Mouse (Mus musculus) hindbrain, embryonic 15.5 days (tissue): ENCODE data around the gene Natd1. TPM values are rescaled to one million over a fixed set of nuclear protein-coding genes. Genes with fewer than 3 reads are reported as not detected.

Experiments used
- ATAC-seq: fragments of 200-750 bp; cut with Nextera tagmentation; 2 replicates; pipeline ENCODE4 v1.8.0; 2017; ENCODE audit warnings: low read depth, moderate number of reproducible peaks, moderate TSS enrichment; ENCODE audit not compliant: low FRiP score
- H3K27ac ChIP-seq: fragments of 300-500 bp; sonication (generic); replicated peaks from 2 replicates; pipeline ENCODE4 v1.5.1; 2015; ENCODE audit warnings: mild to moderate bottlenecking, inconsistent platforms
- H3K27me3 ChIP-seq: fragments of 300-500 bp; sonication (generic); 2 replicates; pipeline ENCODE4 v1.6.1; 2015; ENCODE audit warnings: control low read depth, inconsistent platforms
- H3K36me3 ChIP-seq: fragments of 300-500 bp; sonication (generic); 2 replicates; pipeline ENCODE4 v1.6.1; 2015; ENCODE audit warnings: control low read depth, inconsistent platforms
- H3K4me1 ChIP-seq: fragments of 300-500 bp; sonication (generic); replicated peaks from 2 replicates; pipeline ENCODE4 v1.6.1; 2015; ENCODE audit warnings: control low read depth, inconsistent platforms
- H3K4me2 ChIP-seq: fragments of 300-500 bp; sonication (generic); 2 replicates; pipeline ENCODE4 v1.6.1; 2015; ENCODE audit warnings: moderate library complexity, mild to moderate bottlenecking, inconsistent platforms
- H3K4me3 ChIP-seq: fragments of 300-500 bp; sonication (generic); 2 replicates; pipeline ENCODE4 v1.5.1; 2015; ENCODE audit warnings: mild to moderate bottlenecking, inconsistent platforms
- H3K9ac ChIP-seq: fragments of 300-500 bp; sonication (generic); 2 replicates; pipeline ENCODE4 v1.6.1; 2015; ENCODE audit warnings: inconsistent platforms
- H3K9me3 ChIP-seq: fragments of 300-500 bp; sonication (generic); 2 replicates; pipeline ENCODE4 v1.6.1; 2016; ENCODE audit warnings: control low read depth, inconsistent platforms
- WGBS: fragments of 180-500 bp; shearing (Covaris S2); methylation state at CpG from one replicate; pipeline ENCODE4 v1.1.7; 2015; 5-methylcytosine and 5-hydroxymethylcytosine counted together
- polyA plus RNA-seq: library from polyadenylated mRNA; unstranded; fragments of >200 nt; fragmentation: Nextera tagmentation; extraction: Ambion mirVana; gene quantifications from 2 replicates; pipeline ENCODE4 v1.2.1, GENCODE M21; 2015

The Natd1 gene
- polyA plus RNA-seq, 1 experiment from 2014 or later, result 32.9 TPM

DNA sequence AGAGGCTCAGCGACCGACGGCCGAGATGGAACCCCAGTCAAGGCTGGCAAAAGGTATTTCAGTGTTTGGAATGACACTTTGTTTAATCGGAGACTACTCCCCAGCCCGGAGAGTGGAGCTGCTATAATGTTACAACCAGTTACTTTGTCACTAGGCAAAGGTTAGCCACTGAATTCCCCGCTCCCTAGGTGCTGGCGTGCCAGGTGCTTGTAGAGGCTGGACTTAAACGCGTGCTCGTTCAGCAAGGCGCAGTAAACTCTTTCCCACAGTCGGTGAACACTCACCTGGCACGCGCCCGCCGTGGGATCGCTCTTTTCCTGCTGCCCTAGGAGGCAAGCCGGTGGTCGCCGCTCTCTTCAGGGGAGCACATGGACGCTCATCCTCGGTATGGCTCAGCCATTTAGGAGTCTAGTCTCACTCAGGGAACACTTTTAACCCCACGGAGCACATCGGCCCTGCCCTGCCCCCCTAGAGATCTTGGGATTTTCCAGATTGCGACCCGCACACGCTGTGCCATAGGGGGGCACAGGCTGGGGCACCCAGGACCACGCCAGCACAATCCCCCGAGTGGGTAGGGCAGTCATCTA is 16.8 kb upstream of the Natd1 start:
- peak overlapping the region; percentile 54; the same call in 1 of the 2 replicates for H3K27ac ChIP-seq
- H3K4me3 ChIP-seq, result peak overlapping the region; percentile 84
- peak overlapping the region; percentile 73 for H3K9ac ChIP-seq
- no peaks in the 10 kb centered on the region for H3K9me3 ChIP-seq
- H3K36me3 ChIP-seq, result no peaks in the 10 kb centered on the region
- H3K27me3 ChIP-seq, result no peaks in the 10 kb centered on the region
- ATAC-seq, result no peak; the same call in 1 of the 2 replicates
- H3K4me2 ChIP-seq, result peak overlapping the region; percentile 80
- 3% methylated on average over 30 of the region's 30 CpGs for WGBS
- peaks cover 39% of the 10 kb centered on the region for H3K4me1 ChIP-seq

DNA sequence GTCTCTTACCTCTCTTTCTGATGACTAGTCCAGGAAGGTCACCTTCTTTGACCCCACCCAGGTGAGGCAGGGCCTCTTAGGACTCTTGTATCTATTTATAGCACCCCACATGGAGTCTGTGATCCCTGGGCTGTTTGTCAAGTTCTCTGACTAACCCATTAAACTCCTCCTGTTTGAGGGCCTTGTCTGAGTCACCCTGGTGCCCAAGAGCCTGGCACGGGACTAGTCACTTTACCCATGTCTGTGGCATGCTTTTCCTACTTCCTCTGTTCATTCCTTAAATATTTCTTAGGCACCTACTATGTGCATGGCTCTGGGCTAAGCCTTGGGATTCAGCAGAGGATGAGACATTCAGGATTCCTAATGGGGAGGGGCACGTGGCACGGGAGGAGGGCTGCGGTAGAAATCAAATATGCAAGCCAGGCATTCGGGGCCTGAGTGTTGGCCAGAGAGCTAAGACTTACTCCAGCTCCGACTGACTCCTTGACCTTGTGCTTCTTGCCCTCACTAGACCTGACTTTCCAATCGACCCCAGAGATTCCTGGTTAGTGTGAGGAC is 16.3 kb upstream of the Natd1 start:
- no peak for ATAC-seq
- peak overlapping the region; percentile 73; the same call in 1 of the 2 replicates for H3K9ac ChIP-seq
- no peaks in the 10 kb centered on the region for H3K36me3 ChIP-seq
- H3K4me3 ChIP-seq, result peak overlapping the region; percentile 84
- no peaks in the 10 kb centered on the region for H3K27me3 ChIP-seq
- no peak overlapping the region for H3K27ac ChIP-seq
- peaks cover 39% of the 10 kb centered on the region for H3K4me1 ChIP-seq
- H3K4me2 ChIP-seq, result peak overlapping the region; percentile 80
- WGBS, result 22% methylated on average over 7 of the region's 7 CpGs
- no peaks in the 10 kb centered on the region for H3K9me3 ChIP-seq

- peak; percentile 82 for ATAC-seq
- Histone ChIP-seq H3K9me3 (no peaks in the 10 kb centered on the region), H3K9ac (no peak overlapping the region), H3K4me1 (peaks cover 18% of the 10 kb centered on the region), H3K4me3 (peak overlapping the region; percentile 28), H3K27ac (peak overlapping the region; percentile 40; the same call in 1 of the 2 replicates), H3K4me2 (peak overlapping the region; percentile 55), H3K27me3 (no peaks in the 10 kb centered on the region), H3K36me3 (no peaks in the 10 kb centered on the region)
- WGBS, result under 1% methylated on average over 9 of the region's 9 CpGs
Measured at GRCm38 (mm10) chr11:60927264-60927663, 12.7 kb upstream of the Natd1 start.

DNA sequence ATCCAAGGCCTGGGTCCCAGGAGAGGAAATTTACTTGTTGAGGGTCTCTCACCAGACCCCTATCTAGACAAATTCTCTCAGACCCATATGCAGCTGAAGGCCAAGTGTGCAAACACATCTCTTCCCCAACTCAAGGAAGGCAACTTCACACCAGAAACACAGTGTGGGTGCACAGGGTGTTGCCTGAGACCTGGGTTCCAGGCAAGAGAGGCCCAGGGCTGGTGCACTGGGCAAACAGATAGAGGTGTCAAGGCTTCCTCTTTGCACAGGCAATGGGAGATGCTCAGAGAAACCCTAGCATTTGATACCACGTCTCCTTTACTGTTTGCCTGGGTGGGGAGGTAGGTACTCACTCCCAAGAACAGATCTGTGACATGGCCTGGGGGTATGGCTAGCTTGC is 10.4 kb upstream of the Natd1 start:
- H3K4me2 ChIP-seq, result no peak overlapping the region
- peaks cover 8% of the 10 kb centered on the region for H3K4me1 ChIP-seq
- no peaks in the 10 kb centered on the region for H3K36me3 ChIP-seq
- H3K27me3 ChIP-seq, result no peaks in the 10 kb centered on the region
- no peak overlapping the region for H3K4me3 ChIP-seq
- ATAC-seq, result no peak
- no peak overlapping the region for H3K9ac ChIP-seq
- no peak overlapping the region for H3K27ac ChIP-seq
- 97% methylated on average over 1 of the region's 1 CpGs for WGBS
- no peaks in the 10 kb centered on the region for H3K9me3 ChIP-seq

GRCm38 (mm10) chr11:60924498-60924897 is 9.9 kb upstream of the Natd1 start:
- H3K4me2 ChIP-seq, result no peak overlapping the region
- H3K36me3 ChIP-seq, result no peaks in the 10 kb centered on the region
- H3K4me3 ChIP-seq, result no peak overlapping the region
- 57% methylated on average over 6 of the region's 6 CpGs for WGBS
- no peaks in the 10 kb centered on the region for H3K9me3 ChIP-seq
- no peaks in the 10 kb centered on the region for H3K27me3 ChIP-seq
- ATAC-seq, result no peak
- no peak overlapping the region for H3K27ac ChIP-seq
- peaks cover 8% of the 10 kb centered on the region for H3K4me1 ChIP-seq
- H3K9ac ChIP-seq, result no peak overlapping the region

- H3K27ac ChIP-seq, result no peak overlapping the region
- H3K4me2 ChIP-seq, result no peak overlapping the region
- H3K27me3 ChIP-seq, result no peaks in the 10 kb centered on the region
- no peak for ATAC-seq
- WGBS, result 62% methylated on average over 5 of the region's 5 CpGs
- H3K36me3 ChIP-seq, result no peaks in the 10 kb centered on the region
- no peak overlapping the region for H3K9ac ChIP-seq
- H3K9me3 ChIP-seq, result no peaks in the 10 kb centered on the region
- H3K4me3 ChIP-seq, result no peak overlapping the region
- peaks cover 8% of the 10 kb centered on the region for H3K4me1 ChIP-seq
Measured at GRCm38 (mm10) chr11:60922964-60923363, 8.4 kb upstream of the Natd1 start.

GRCm38 (mm10) chr11:60922195-60922594 is 7.6 kb upstream of the Natd1 start:
- Histone ChIP-seq H3K9ac (no peak overlapping the region), H3K27me3 (no peaks in the 10 kb centered on the region), H3K4me2 (no peak overlapping the region), H3K9me3 (no peaks in the 10 kb centered on the region), H3K27ac (no peak overlapping the region), H3K36me3 (no peaks in the 10 kb centered on the region), H3K4me1 (peaks cover 2% of the 10 kb centered on the region; the same call in 1 of the 2 replicates), H3K4me3 (no peak overlapping the region)
- 86% methylated on average over 1 of the region's 1 CpGs for WGBS
- no peak for ATAC-seq

- Histone ChIP-seq H3K27me3 (no peaks in the 10 kb centered on the region), H3K4me2 (no peak overlapping the region)
Measured at GRCm38 (mm10) chr11:60920021-60920420, 5.5 kb upstream of the Natd1 start.

DNA sequence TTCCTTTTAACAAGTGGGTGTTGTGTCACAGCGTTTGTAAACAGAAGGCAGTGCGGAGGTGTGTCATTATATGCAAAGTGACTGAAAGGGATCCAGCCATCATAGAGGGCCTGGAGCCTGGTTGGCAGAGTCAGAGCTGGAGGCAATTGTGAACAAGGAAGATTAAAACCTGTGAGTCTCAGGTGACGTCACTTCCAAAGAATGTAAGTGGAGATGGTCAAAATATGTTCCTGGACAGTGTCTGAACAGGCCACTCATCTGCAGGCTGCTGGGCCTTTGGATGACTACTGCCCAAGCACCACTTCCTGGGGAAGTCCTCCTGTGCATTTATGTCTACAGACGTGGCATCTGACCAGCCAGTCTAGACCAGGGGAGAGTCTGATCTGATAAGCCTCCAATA is 651 bp upstream of the Natd1 start:
- Histone ChIP-seq H3K4me1 (peaks cover 36% of the 10 kb centered on the region), H3K27me3 (no peaks in the 10 kb centered on the region), H3K4me3 (no peak overlapping the region), H3K36me3 (no peaks in the 10 kb centered on the region), H3K9me3 (no peaks in the 10 kb centered on the region), H3K9ac (no peak overlapping the region), H3K27ac (no peak overlapping the region), H3K4me2 (no peak overlapping the region)
- 81% methylated on average over 4 of the region's 4 CpGs for WGBS
- ATAC-seq, result no peak

More at GRCm38 (mm10) chr11:60920021-60920420, 5.5 kb upstream of the Natd1 start:
- no peak for ATAC-seq
- WGBS, result 85% methylated on average over 2 of the region's 2 CpGs
- Histone ChIP-seq H3K4me1 (peaks cover 4% of the 10 kb centered on the region; the same call in 1 of the 2 replicates), H3K4me3 (no peak overlapping the region), H3K9me3 (no peaks in the 10 kb centered on the region), H3K9ac (no peak overlapping the region), H3K27ac (no peak overlapping the region), H3K36me3 (no peaks in the 10 kb centered on the region)

DNA sequence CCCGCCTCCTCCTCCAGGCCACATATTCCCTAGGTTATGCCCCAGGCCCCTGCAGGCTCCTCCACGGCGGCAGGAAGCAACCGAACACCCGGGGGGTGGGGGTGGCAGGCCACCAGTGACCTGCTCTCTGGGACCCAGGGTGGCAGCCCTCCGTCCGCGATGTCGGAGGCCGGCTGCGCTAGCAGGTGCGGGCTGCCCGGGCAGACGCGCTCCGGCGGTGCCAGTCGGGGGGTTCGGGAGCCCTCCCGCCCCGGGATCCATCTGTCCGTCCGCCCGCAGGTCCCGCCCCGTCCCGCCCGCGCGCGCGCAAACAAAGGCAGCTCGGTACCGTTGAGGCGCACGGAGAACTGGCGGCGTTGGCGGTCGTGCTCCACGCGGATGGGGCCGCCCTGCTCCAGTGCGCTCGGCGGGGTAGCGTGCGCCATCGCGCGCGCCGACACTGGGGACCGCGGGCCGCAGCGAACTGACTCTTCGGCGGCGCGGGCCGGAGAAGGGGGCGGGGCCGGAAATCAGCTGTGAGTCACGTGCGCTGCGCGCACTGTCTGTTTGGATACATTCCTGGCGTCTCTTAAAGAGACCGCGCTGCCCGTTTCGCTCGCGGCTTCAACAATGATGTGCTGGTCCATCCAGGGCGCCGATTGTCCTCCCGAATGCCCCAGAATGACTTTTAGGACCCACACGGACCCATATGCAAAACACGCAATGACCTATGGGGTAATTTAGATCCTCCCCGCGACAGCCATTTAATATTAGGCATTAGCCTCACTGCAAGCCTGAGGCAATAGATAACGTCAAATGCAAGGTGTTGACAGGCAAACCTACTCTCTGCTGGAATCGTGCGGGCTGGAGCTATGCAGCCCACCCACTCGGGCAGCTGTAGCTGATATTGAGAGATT is 1.0 kb downstream of the Natd1 start:
- under 1% methylated on average over 86 of the region's 86 CpGs for WGBS
- H3K4me3 ChIP-seq, result peak overlapping the region; percentile 91

GRCm38 (mm10) chr11:60912525-60912973 is 2.0 kb downstream of the Natd1 start:
- Histone ChIP-seq H3K4me1 (peaks cover 36% of the 10 kb centered on the region), H3K27me3 (no peaks in the 10 kb centered on the region), H3K4me3 (peak overlapping the region; percentile 91), H3K36me3 (no peaks in the 10 kb centered on the region), H3K9ac (peak overlapping the region; percentile 92), H3K4me2 (peak overlapping the region; percentile 92), H3K9me3 (no peaks in the 10 kb centered on the region), H3K27ac (no peak overlapping the region)
- 32% methylated on average over 7 of the region's 7 CpGs for WGBS
- no peak for ATAC-seq

More for the DNA sequence above, 1.0 kb downstream of the Natd1 start:
- H3K9me3 ChIP-seq, result no peaks in the 10 kb centered on the region
- H3K27ac ChIP-seq, result peak overlapping the region; percentile 91
- H3K9ac ChIP-seq, result peak overlapping the region; percentile 92
- H3K4me2 ChIP-seq, result peak overlapping the region; percentile 92
- peak; percentile 97 for ATAC-seq
- H3K27me3 ChIP-seq, result no peaks in the 10 kb centered on the region
- no peaks in the 10 kb centered on the region for H3K36me3 ChIP-seq
- peaks cover 36% of the 10 kb centered on the region for H3K4me1 ChIP-seq

- 75% methylated on average over 1 of the region's 1 CpGs for WGBS
- peaks cover 12% of the 10 kb centered on the region for H3K36me3 ChIP-seq
Measured at GRCm38 (mm10) chr11:60909626-60910025, 4.9 kb downstream of the Natd1 start.

More at GRCm38 (mm10) chr11:60909626-60910025, 4.9 kb downstream of the Natd1 start:
- Histone ChIP-seq H3K9ac (no peak overlapping the region), H3K27ac (no peak overlapping the region), H3K27me3 (no peaks in the 10 kb centered on the region), H3K4me1 (peaks cover 28% of the 10 kb centered on the region), H3K9me3 (no peaks in the 10 kb centered on the region), H3K4me2 (no peak overlapping the region), H3K4me3 (no peak overlapping the region)
- ATAC-seq, result no peak
